Mouse (Mus musculus) Patski (cell line): ENCODE data around the gene Dusp16. TPM values are rescaled to one million over a fixed set of nuclear protein-coding genes. Genes with fewer than 3 reads are reported as not detected.

Experiments used
- ATAC-seq: fragments of 100-300 bp; one replicate; pipeline ENCODE4 v1.8.0; 2021
- CTCF ChIA-PET: fragments of 350-600 bp; sonication (Branson Sonifier 250); formaldehyde crosslinking; loops from one replicate; lab custom pipeline; 2022; ENCODE audit warnings: inconsistent platforms; lab: Charles Lee
- POLR2A ChIA-PET: fragments of 350-600 bp; sonication (Branson Sonifier 250); formaldehyde crosslinking; loops from one replicate; lab custom pipeline; 2022; ENCODE audit warnings: antibody characterized with exemption, inconsistent platforms; lab: Charles Lee
- DNase-seq: peaks from one replicate; pipeline ENCODE4 v3.0.0-alpha.2; 2011; ENCODE audit warnings: low read depth, low spot score
- H3K27me3 ChIP-seq: fragments of 371-371 bp; one replicate; pipeline ENCODE4 v1.5.1; 2021
- CTCF ChIP-seq: fragments of 100-300 bp; IDR thresholded peaks from one replicate; pipeline ENCODE4 v1.5.1; 2021
- in situ Hi-C: fragments of 300-500 bp; cut with MboI; formaldehyde crosslinking; loops from 3 replicates; pipeline ENCODE4 v1.11.1; 2018; ENCODE audit warnings: low pct_unique_long_range_greater_than_20kb, mixed read lengths
- polyA plus RNA-seq: library from polyadenylated mRNA; unstranded; gene quantifications from one replicate; pipeline ENCODE4 v1.2.3, GENCODE M21; 2021

The Dusp16 gene
- polyA plus RNA-seq, 1 experiment from 2014 or later, result 43.7 TPM

DNA sequence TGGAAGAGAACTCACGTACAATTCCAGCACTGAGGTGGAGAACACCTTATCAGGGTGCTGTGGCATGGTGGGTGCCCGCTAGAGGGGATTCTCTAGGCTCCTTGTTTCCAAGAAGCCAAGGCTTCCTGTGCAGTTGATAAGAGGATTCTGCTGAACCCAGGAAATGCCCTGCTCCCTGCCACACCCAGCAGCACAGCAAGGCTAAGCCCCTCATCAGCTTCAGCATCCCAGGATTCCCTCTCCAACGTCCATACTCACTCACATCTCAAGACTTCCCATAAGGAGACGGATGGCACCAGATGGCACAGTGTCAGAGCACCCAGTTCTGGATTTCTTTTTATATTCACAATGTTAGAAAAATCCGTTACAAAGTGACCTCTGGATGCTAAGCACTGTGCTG lies 73.3 kb downstream of the Dusp16 start:
- no peak for DNase-seq

DNA sequence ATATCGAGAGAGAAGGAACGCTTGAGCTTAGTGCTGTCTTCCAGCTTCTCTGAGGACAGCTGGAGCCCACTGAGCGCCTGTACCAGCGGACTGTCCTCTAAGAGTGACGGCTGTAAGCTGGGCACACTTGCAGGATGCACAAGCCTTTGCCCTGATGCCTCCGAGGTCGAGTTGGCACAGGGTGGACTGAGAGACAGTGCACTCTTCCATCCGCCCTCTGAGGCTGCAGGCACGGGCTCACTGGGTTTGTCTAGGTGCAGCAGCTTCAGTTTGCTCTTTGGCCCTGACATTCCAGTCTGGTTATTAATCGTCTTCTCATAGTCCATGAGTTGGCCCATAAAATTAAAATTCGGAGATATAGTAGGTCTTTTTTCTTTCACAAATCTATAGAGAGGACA lies 73.8 kb downstream of the Dusp16 start:
- in situ Hi-C loops, result loop anchor here (5.0 kb wide), 1 partner anchor 36 kb away; no protein-coding TSS in a partner anchor
- POLR2A ChIA-PET, result interaction anchor here (0.8 kb wide), 1 partner anchor 49 kb away, joined by 3 read pairs; no protein-coding TSS in a partner anchor

More for the DNA sequence above, 73.3 kb downstream of the Dusp16 start:
- ATAC-seq, result no peak
- TF ChIP-seq CTCF, result no peak
- in situ Hi-C loops, result loop anchor here (5.0 kb wide), 1 partner anchor 37 kb away; no protein-coding TSS in a partner anchor
- ChIA-PET POLR2A (interaction anchor here (0.8 kb wide), 1 partner anchor 49 kb away, joined by 3 read pairs; no protein-coding TSS in a partner anchor), CTCF (interaction anchor here (0.8 to 2.1 kb wide), 2 partner anchors 19 kb away, joined by 3 to 5 read pairs; no protein-coding TSS in a partner anchor)
- no peaks in the 10 kb centered on the region for H3K27me3 ChIP-seq

DNA sequence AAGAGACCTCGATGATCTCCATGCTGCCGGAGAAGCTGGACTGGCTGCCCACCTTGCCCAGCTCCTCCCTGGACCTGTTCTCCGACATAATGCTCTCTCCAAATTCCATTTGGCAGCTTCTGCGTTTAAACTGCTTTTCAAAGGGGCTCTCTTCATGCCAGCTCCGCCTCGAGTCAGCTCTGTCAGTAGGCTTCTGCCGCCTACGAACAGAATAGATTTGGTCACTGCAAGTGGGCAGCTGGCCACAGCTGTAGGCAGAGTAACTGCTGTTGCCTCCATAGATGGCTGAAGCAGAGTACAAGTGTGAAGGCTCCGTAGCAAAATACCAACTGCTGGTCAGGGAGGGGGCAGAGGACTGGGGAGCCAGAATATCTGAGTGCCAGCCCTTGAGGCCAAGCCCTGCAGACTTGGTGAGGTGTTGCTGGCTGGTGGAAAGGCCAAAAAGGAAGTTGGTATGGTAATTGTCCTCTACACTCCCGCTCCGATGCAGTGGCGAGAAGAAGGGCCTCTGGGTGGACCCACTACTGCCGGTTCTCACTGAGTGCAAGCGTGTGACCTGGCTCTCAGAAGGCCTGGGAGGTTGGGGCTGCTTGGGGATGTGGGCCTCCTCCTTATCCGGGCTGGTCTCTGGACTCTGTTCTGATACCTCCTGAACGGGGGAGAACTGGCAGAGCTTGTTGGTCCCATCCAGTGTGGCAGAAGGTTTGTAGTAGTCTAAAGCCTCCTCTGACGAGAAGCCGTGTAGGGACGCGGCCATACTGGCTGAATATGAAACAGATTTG lies 74.3 kb downstream of the Dusp16 start:
- CTCF ChIA-PET, result interaction anchor here (0.7 to 2.1 kb wide), 3 partner anchors 18 to 22 kb away, joined by 3 to 5 read pairs (median 3); no protein-coding TSS in a partner anchor
- no peaks in the 10 kb centered on the region for H3K27me3 ChIP-seq
- no peak for DNase-seq
- no peak for ATAC-seq
- no peak for TF ChIP-seq CTCF
- POLR2A ChIA-PET, result interaction anchor here (0.8 to 0.9 kb wide), 2 partner anchors 48 kb away, joined by 3 read pairs; no protein-coding TSS in a partner anchor
- in situ Hi-C loops, result loop anchor here (5.0 kb wide), 1 partner anchor 36 kb away; no protein-coding TSS in a partner anchor

More for the DNA sequence above, 73.8 kb downstream of the Dusp16 start:
- no peak for TF ChIP-seq CTCF
- no peak for DNase-seq
- no peaks in the 10 kb centered on the region for H3K27me3 ChIP-seq
- CTCF ChIA-PET, result interaction anchor here (0.8 to 2.1 kb wide), 2 partner anchors 19 kb away, joined by 3 to 5 read pairs; no protein-coding TSS in a partner anchor
- ATAC-seq, result no peak

DNA sequence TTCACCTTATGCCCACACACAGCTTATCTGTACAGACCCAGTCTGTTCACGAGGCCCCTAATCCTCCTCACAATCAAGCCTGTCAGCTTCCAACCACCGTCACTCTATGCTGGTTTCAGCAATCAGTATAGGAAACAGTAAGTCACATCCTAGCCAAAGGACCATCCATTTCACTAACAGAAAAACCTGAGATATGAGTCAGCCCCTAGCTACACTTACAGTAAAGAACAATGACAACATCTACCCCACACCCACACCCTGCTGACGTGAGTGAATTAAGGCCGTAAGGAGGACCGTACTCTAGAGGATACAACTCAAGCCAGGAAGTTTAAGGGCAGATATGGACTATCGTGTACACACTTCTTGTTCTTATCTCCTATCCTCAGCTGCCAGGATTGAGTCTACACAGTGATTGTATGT lies 76.2 kb downstream of the Dusp16 start:
- POLR2A ChIA-PET, result no interaction called here
- no peak for ATAC-seq
- in situ Hi-C loops, result loop anchor here (5.0 kb wide), 1 partner anchor 34 kb away; no protein-coding TSS in a partner anchor
- CTCF ChIA-PET, result interaction anchor here (0.7 to 0.9 kb wide), 2 partner anchors 21 to 46 kb away, joined by 3 read pairs; no protein-coding TSS in a partner anchor
- TF ChIP-seq CTCF, result no peak
- no peaks in the 10 kb centered on the region for H3K27me3 ChIP-seq
- no peak for DNase-seq

DNA sequence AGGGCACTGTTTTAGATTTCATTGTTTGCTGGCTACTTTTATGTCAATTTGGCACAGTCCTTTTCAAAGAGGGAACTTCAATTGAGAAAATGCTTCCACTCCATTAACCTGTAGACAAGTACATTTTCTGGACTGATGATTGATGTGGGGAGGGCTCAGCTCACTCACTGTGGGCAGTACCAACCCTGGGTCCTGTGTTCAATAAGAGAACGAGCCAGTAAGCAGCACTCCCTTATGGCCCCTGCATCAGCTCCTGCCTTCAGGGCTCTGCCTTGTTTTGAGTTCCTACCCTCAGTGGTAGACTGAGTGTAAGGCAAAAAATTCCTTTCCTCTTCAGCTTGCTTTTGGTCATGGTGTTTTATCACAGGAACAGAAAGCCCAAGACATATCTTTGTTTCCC lies 78.5 kb downstream of the Dusp16 start:
- TF ChIP-seq CTCF, result no peak
- POLR2A ChIA-PET, result no interaction called here
- no peaks in the 10 kb centered on the region for H3K27me3 ChIP-seq
- no peak for DNase-seq
- no peak for ATAC-seq
- in situ Hi-C loops, result no loop called here
- CTCF ChIA-PET, result no interaction called here

DNA sequence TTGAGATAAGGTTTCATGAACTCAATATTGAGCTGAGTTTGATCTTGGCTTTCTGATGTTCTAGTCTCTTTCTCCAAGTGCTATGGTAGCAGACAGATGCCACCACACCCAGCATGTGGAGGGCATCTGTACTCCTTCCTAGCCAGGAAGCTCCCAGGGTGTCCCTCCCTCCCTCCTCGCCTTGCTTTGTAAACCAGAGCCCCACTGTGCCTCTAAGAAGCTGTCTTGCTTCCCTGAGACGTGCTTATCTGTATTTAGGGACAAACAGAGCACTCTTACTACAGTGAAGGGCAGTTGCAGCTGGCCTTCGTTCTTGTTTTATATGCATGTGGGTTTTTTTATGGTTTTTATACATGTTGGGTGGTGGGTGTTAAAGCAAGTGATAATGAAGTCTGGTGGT lies 79.1 kb downstream of the Dusp16 start:
- in situ Hi-C loops, result no loop called here
- ATAC-seq, result no peak
- no peaks in the 10 kb centered on the region for H3K27me3 ChIP-seq
- POLR2A ChIA-PET, result no interaction called here
- no peak for TF ChIP-seq CTCF
- CTCF ChIA-PET, result no interaction called here
- no peak for DNase-seq

DNA sequence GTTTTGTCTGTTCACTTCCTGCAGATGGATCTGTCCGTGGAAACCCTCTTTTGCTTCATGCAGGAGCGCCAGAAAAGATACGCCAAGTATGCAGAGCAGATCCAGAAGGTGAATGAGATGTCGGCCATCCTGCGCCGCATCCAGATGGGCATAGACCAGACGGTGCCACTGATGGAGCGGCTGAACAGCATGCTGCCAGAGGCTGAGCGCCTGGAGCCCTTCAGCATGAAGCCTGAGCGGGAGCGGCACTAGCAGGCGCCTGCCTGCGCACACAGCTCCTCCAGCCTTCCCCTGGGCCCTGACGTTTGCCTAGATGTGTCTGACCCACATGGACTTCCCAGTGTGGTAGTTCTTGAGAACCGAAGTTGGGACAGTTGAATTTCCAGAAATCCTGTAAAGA lies 82.4 kb downstream of the Dusp16 start:
- POLR2A ChIA-PET, result interaction anchor here (0.6 kb wide), 1 partner anchor 19 kb away, joined by 3 read pairs; no protein-coding TSS in a partner anchor
- H3K27me3 ChIP-seq, result no peaks in the 10 kb centered on the region
- CTCF ChIA-PET, result interaction anchor here (1.5 kb wide), 1 partner anchor 9 kb away, joined by 3 read pairs; no protein-coding TSS in a partner anchor
- in situ Hi-C loops, result no loop called here
- DNase-seq (no peak), ATAC-seq (no peak)
- no peak for TF ChIP-seq CTCF

DNA sequence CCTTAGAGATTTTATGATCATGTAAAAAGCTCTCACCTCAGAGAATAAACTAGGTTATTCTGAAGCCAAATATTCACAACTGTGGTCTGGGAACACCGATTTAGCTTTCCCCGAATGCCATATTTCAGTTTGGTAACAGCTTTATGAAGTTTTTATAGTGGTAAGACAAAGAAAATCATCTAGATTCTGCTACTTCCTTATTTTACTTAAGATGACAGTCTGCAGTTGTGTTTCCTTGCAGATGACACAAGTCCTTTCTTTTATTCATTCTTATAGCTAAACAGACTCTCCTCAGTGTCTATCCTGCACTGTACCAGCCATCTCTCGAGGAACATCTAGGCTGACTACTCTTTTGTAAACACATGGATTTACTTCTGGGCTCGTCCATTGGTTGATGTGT lies 86.0 kb downstream of the Dusp16 start:
- no peak for ATAC-seq
- POLR2A ChIA-PET, result no interaction called here

DNA sequence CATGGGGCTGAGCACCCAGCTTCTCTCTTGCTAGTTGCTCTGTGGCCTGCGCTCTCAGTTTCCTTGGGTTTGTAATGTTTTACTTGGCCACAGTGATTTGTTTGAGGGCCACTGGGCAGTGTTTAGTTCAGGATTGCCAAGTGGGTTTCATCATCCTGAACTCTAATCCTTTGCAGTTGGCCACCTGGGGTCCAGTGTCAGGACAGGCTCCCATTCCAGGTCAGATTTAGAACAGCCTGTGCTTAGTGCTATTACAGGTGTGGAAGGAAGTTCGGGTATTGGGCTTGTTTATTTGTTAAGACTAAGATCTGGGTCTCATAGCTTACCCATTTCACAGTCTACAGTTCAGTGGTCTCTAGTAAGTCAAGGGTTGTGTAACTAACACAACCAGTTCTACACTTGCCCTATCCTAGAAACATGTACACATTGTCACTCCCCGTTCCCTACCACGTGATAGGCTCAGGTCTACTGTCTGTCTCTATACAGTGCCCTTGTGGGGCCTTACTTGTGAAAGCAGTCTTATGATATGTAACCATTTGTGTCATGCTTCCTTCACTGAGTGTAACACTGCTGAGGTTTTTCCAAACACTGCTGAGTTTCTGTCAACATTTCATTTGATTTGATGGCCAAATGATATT lies 89.3 kb downstream of the Dusp16 start:
- CTCF ChIA-PET, result no interaction called here
- in situ Hi-C loops, result no loop called here
- TF ChIP-seq CTCF, result no peak
- ATAC-seq, result no peak
- DNase-seq, result no peak
- no peaks in the 10 kb centered on the region for H3K27me3 ChIP-seq
- POLR2A ChIA-PET, result no interaction called here

More for the DNA sequence above, 86.0 kb downstream of the Dusp16 start:
- DNase-seq, result no peak
- in situ Hi-C loops, result no loop called here
- no peaks in the 10 kb centered on the region for H3K27me3 ChIP-seq
- CTCF ChIA-PET, result interaction anchor here (1.3 kb wide), 1 partner anchor 12 kb away, joined by 3 read pairs; no protein-coding TSS in a partner anchor
- no peak for TF ChIP-seq CTCF

DNA sequence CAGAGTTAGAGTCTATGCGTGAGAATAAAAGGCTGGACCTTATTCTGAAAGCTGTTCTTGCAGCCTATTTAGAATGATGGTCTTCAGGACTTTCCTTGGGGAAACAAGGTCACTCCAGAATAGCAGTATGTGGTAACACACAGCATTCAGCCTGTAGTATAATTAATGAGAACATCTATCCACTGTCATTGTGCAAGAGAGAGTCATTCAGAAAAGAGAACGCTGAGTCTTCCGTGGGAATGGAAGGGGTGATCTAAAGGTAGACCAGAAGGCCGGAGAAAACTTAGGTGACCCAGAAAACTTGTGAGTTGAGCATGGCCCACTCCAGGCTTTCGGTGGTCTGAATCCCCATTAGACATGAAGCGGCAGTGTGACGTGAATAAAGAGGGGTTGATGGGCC lies 90.2 kb downstream of the Dusp16 start:
- ATAC-seq, result no peak
- no peaks in the 10 kb centered on the region for H3K27me3 ChIP-seq
- TF ChIP-seq CTCF, result no peak
- ChIA-PET CTCF (no interaction called here), POLR2A (no interaction called here)
- DNase-seq, result no peak
- in situ Hi-C loops, result no loop called here
